Mouse (Mus musculus) E14TG2a.4 (cell line): Measurements from ENCODE around the gene Orm3.

Source experiments
- CTCF ChIP-seq: conservative IDR thresholded peaks from 2 replicates; pipeline ENCODE4 v1.5.1; 2014; ENCODE audit warnings: low read length
- POU5F1 ChIP-seq: IDR thresholded peaks from 2 replicates; pipeline ENCODE4 v1.6.1; 2014; ENCODE audit warnings: low read length, borderline replicate concordance

DNA sequence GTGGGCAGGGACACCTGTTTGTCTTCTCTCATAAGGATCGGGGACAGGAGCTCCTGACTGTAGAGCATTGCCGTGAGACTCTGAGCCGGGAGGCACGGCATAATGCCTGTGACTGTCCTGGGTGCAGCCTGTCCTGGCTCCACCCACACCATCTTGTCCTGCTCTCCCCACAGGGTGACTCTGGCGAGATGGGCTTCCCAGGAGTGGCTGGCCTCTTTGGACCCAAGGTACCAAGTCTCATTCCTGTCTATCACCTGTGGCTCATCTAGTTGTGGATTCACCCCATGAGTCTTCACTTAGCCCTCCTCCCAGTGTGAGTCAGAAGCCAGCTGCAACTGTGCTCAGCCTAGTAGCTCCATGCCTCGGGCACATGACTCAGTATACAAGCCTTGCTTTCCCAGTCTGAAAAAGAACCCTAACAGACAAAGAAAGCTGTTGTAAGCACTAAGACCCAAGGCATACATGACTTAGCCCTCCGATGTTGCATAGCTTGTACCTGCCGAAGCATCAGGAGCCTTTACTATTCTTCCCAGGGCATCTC, 32.6 kb upstream of the Orm3 start:
- TF ChIP-seq CTCF (no peak), POU5F1 (no peak)
